Mouse (Mus musculus) liver, embryonic 14.5 days (tissue): Measurements from ENCODE around the gene Dmac2.

ENCODE experiments used
- CTCF ChIP-seq: IDR thresholded peaks from 2 replicates; pipeline ENCODE4 v1.5.1; 2016; ENCODE audit warnings: antibody characterized with exemption, low read depth, control low read depth
- EP300 ChIP-seq: IDR thresholded peaks from 2 replicates; pipeline ENCODE4 v1.6.1; 2016; ENCODE audit warnings: antibody characterized with exemption, low read depth

GRCm38 (mm10) chr7:25628323-25628620, 9.1 kb downstream of the Dmac2 start:
- TF ChIP-seq CTCF, result no peak
- TF ChIP-seq EP300, result no peak
